Mouse (Mus musculus): ENCODE measurements around the gene Emc10.

DNA sequence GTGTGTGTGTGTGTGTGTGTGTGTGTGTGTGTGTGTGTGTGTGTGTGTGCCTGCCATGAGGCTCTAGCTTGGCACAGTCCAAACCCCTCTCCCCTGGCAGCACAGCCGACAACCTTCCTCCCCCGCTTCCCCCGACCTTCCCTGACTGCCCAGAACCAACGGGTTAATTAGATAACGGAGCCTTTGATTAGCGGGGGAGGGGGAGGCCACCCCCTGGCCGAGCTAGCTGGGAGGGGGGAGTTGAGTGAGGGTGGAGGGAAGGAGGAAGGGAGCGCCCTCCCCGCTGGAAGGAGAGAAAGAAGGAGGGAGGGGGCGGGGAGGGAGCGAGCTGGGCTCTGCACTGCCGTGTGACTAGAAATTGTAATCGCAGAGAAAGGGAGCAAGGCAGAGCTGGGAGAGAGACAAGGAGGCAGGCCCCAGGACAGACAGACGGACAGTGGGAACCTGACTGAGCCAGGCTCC lies 54.6 kb downstream of the Emc10 start:
- TF ChIP-seq POLR2A (IDR thresholded peaks at IDR 0.05; ENCODE audit: low read depth, low read length) = no peak
- TF ChIP-seq CTCF (conservative IDR thresholded peaks at IDR 0.05; ENCODE audit: insufficient read depth, insufficient read length, low read depth, low read length) = no peak
